Mouse (Mus musculus): ENCODE measurements at regions not wholly inside any gene's neighbourhood (a gene's known extent, or its start where the extent isn't known, plus 50 kb on each side); places are given as distances from the start of the nearest gene placed in this dataset.

DNA sequence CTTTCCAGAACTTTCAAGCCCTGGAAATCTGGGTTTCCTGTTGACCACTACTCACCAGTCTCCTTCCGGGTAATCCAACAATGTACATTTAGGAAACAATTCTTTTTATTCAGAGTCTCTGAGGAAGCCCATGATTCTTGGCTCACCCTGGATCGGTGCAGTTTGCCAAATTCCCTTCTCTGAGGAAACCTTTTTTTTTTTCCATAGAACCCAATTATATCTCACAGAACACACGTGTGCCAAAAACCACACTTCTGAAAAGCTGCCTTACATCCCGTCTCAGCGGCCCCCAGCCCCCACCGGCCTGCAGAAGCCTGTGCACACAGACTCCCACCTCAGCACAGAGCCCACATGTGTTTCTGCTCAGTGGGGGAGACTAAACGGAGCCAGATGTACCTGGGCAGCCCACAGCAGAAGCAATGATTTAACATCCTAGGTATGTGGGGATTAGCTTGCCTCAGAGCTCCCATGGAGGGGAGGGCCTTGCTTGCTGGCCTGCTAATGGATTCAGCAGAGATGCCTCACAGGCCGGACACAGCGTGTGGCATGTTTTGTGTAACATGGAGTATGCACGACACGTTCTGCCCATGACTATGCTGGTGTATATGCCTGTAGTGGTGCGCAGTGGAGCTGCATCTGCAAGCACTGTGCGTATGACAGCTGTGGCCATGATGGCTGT lies 413.7 kb downstream of the Rps24 start:
- no peak for TF ChIP-seq CTCF (IDR thresholded peaks at IDR 0.05; ENCODE audit: borderline replicate concordance, insufficient read depth, low read depth, low read length)
- TF ChIP-seq POLR2A (IDR thresholded peaks at IDR 0.05; ENCODE audit: borderline replicate concordance, insufficient read depth, low read length) = no peak

Data from cerebellum, adult 2 months (tissue).